Mouse (Mus musculus): ENCODE measurements around the gene Ceacam3.
"Not testable (repeated sequence)": the region's sequence is repeated elsewhere in the genome, so short reads cannot be mapped to it uniquely, and the experiment has no call there.

The Ceacam3 gene

GRCm38 (mm10) chr7:17149931-17150330 lies at the start of gene Ceacam3:
Gene Ceacam3, plus strand, starts transcription at chr7:17150282.
- no peak for DNase-seq (ENCODE audit: low spot score)

- DNase-seq (ENCODE audit: low spot score) = not testable (repeated sequence)
These were observed 48.5 kb upstream of the Ceacam3 start for GRCm38 (mm10) chr7:17101631-17102030.

GRCm38 (mm10) chr7:17135307-17135706 lies 14.8 kb upstream of the Ceacam3 start:
- DNase-seq (ENCODE audit: low spot score) = no peak

- DNase-seq (ENCODE audit: low spot score) = no peak
These were observed 5.6 kb downstream of the Ceacam3 start for GRCm38 (mm10) chr7:17155634-17156033.

- DNase-seq (ENCODE audit: low spot score) = no peak
These were observed 7.0 kb downstream of the Ceacam3 start for GRCm38 (mm10) chr7:17156885-17157677.

- no peak for DNase-seq (ENCODE audit: low spot score)
These were observed 8.9 kb downstream of the Ceacam3 start for GRCm38 (mm10) chr7:17159011-17159410.

- DNase-seq (ENCODE audit: low spot score) = no peak
These were observed 21.7 kb downstream of the Ceacam3 start for GRCm38 (mm10) chr7:17171827-17172226.

- DNase-seq (ENCODE audit: low spot score) = no peak
These were observed 53.1 kb downstream of the Ceacam3 start, which contains the start of gene Psg29 for GRCm38 (mm10) chr7:17203177-17203576. Gene Psg29, plus strand, starts transcription at chr7:17203477.

- no peak for DNase-seq (ENCODE audit: low spot score)
These were observed 55.6 kb downstream of the Ceacam3 start for GRCm38 (mm10) chr7:17205530-17206184.
